Mouse (Mus musculus): ENCODE results near the gene Gm11214.

Gm11214 gene

GRCm38 (mm10) chr4:63663279-63663678, at the start of gene Gm11214:
Gm11214 (minus strand) TSS chr4:63663379.
- no peak for DNase-seq

- DNase-seq, result no peak
These were observed 48.7 kb upstream of the Gm11214 start for GRCm38 (mm10) chr4:63711886-63712285.

- no peak for DNase-seq
These were observed 47.4 kb upstream of the Gm11214 start for GRCm38 (mm10) chr4:63710431-63711220.

GRCm38 (mm10) chr4:63706279-63706971, 43.2 kb upstream of the Gm11214 start:
- DNase-seq, result no peak

GRCm38 (mm10) chr4:63704232-63704631, 41.1 kb upstream of the Gm11214 start:
- no peak for DNase-seq

- DNase-seq, result no peak
These were observed 40.5 kb upstream of the Gm11214 start for GRCm38 (mm10) chr4:63703686-63704085.

GRCm38 (mm10) chr4:63702006-63702704, 39.0 kb upstream of the Gm11214 start:
- no peak for DNase-seq

GRCm38 (mm10) chr4:63699749-63700148, 36.6 kb upstream of the Gm11214 start:
- no peak for DNase-seq

GRCm38 (mm10) chr4:63696921-63697320, 33.7 kb upstream of the Gm11214 start:
- no peak for DNase-seq

- no peak for DNase-seq
These were observed 29.2 kb upstream of the Gm11214 start for GRCm38 (mm10) chr4:63692351-63692750.

- DNase-seq, result no peak
These were observed 24.2 kb upstream of the Gm11214 start for GRCm38 (mm10) chr4:63687429-63687828.

- peak; percentile 78 for DNase-seq
These were observed 23.0 kb upstream of the Gm11214 start for GRCm38 (mm10) chr4:63686157-63686556.

GRCm38 (mm10) chr4:63685253-63685525, 22.0 kb upstream of the Gm11214 start:
- DNase-seq, result no peak

- DNase-seq, result no peak
These were observed 21.5 kb upstream of the Gm11214 start for GRCm38 (mm10) chr4:63684412-63685252.

GRCm38 (mm10) chr4:63683716-63684115, 20.5 kb upstream of the Gm11214 start:
- no peak for DNase-seq

GRCm38 (mm10) chr4:63683056-63683455, 19.9 kb upstream of the Gm11214 start:
- no peak for DNase-seq

- no peak for DNase-seq
These were observed 19.3 kb upstream of the Gm11214 start for GRCm38 (mm10) chr4:63682441-63682840.

- DNase-seq, result no peak
These were observed 18.4 kb upstream of the Gm11214 start for GRCm38 (mm10) chr4:63681557-63681956.

- DNase-seq, result no peak
These were observed 11.9 kb upstream of the Gm11214 start for GRCm38 (mm10) chr4:63675128-63675527.

GRCm38 (mm10) chr4:63668255-63668654, 5.1 kb upstream of the Gm11214 start:
- DNase-seq, result peak; percentile 13

GRCm38 (mm10) chr4:63665738-63666137, 2.6 kb upstream of the Gm11214 start:
- no peak for DNase-seq

GRCm38 (mm10) chr4:63661857-63662256, 1.3 kb downstream of the Gm11214 start:
- DNase-seq, result no peak

GRCm38 (mm10) chr4:63661426-63661825, 1.8 kb downstream of the Gm11214 start:
- DNase-seq, result no peak

Measured in kidney, adult 9 months (tissue).